In the genomic region with DNA sequence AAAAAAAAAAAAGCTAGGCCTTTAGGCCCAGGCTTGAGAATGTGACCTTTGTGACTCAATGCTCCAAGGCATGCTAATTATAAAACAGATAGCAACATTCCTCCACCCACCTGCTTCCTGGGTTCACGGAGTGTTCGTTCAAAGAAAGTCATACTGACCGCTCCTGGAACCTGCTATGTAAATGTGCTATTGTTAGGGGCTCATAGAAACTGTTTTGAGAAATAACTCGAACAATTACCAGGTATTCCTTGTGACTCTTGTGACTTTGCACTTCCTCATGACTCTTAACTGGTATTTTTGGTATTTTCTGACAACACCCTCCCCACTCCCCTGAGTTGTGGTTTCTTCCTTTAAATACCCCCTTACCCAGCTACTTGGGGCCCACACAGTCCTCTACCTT, we compare ENCODE assay signal across 8 mouse cellular contexts.
DNase-seq lines count a peak whose midpoint lies in the region; ATAC-seq and TF ChIP-seq lines count a peak whose summit lies in the region.
"Not testable (repeated sequence)": the region's sequence is repeated elsewhere in the genome, so short reads cannot be mapped to it uniquely, and the experiment has no call there.

No protein-coding gene starts in this region.

- ATAC-seq in kidney, embryonic 15.5 days (replicated peaks; ENCODE audit: low FRiP score); kidney, postnatal 0 days (replicated peaks; ENCODE audit: low FRiP score, low read depth): not testable (repeated sequence)

- not testable (repeated sequence) for H3K9ac ChIP-seq in kidney, embryonic 15.5 days; kidney, postnatal 0 days (ENCODE audit: low read depth, low read length)

- not testable (repeated sequence) for H3K4me2 ChIP-seq in kidney, embryonic 15.5 days; kidney, postnatal 0 days (ENCODE audit: low read length)

- H3K9me3 ChIP-seq in kidney, embryonic 15.5 days (replicated peaks); kidney, postnatal 0 days (replicated peaks; ENCODE audit: low read length): not testable (repeated sequence)

- not testable (repeated sequence) for H3K27me3 ChIP-seq in kidney, adult 2 months (replicated peaks; ENCODE audit: control insufficient read depth, insufficient read depth, low read length); kidney, embryonic 15.5 days; kidney, postnatal 0 days (ENCODE audit: insufficient read depth, low read length); splenic B cell, adult 2 months (ENCODE audit: control insufficient read depth, insufficient read depth, low read length, poor library complexity, severe bottlenecking)

- not testable (repeated sequence) for H3K27ac ChIP-seq in kidney, adult 2 months (ENCODE audit: insufficient read depth, low read depth, low read length)
- 0 out of 2 replicates have a peak overlapping the region, but pooled peaks have one; percentile 13 for H3K27ac ChIP-seq in kidney, embryonic 15.5 days
- H3K27ac ChIP-seq in kidney, postnatal 0 days: peak overlapping the region; percentile 39; the same call in 1 of the 2 replicates

- DNase-seq in ES-CJ7 (ENCODE audit: low read depth, low spot score) (peak; percentile 9), R1 (ENCODE audit: low read depth, low spot score) (peak; percentile 85), ZHBTc4 (ENCODE audit: low read depth, low spot score) (peak; percentile 55)
- peak; percentile 17 for DNase-seq in kidney, adult 2 months
- peak; percentile 2 for DNase-seq in kidney, adult 9 months
- DNase-seq in kidney, postnatal 0 days (ENCODE audit: low spot score): not testable (repeated sequence)
- DNase-seq in splenic B cell, adult 2 months (ENCODE audit: low read depth, low spot score): peak; percentile 30

- not testable (repeated sequence) for H3K4me3 ChIP-seq in kidney, adult 2 months (ENCODE audit: insufficient read depth, low read depth, low read length); kidney, embryonic 15.5 days (replicated peaks); kidney, postnatal 0 days (replicated peaks; ENCODE audit: low read depth, low read length)

- not testable (repeated sequence) for H3K4me1 ChIP-seq in kidney, adult 2 months (ENCODE audit: control insufficient read depth, insufficient read depth, low read length); kidney, embryonic 15.5 days; kidney, postnatal 0 days (replicated peaks; ENCODE audit: insufficient read depth, low read length)

- not testable (repeated sequence) for TF ChIP-seq POLR2A in kidney, adult 2 months (IDR thresholded peaks at IDR 0.05; ENCODE audit: low read depth, low read length)

- 27% methylated on average over 4 of the region's 4 CpGs for WGBS in kidney, adult 2 months
- WGBS in kidney, embryonic 15.5 days: 66% methylated on average over 4 of the region's 4 CpGs
- WGBS in kidney, postnatal 0 days: 50% methylated on average over 4 of the region's 4 CpGs

- not testable (repeated sequence) for TF ChIP-seq CTCF in kidney, adult 2 months (conservative IDR thresholded peaks at IDR 0.05; ENCODE audit: insufficient read depth, insufficient read length, low read depth, low read length); kidney, postnatal 0 days (IDR thresholded peaks at IDR 0.05; ENCODE audit: low read depth)

- not testable (repeated sequence) for H3K36me3 ChIP-seq in kidney, adult 2 months (ENCODE audit: control insufficient read depth, insufficient read depth, low read length); kidney, embryonic 15.5 days; kidney, postnatal 0 days (ENCODE audit: insufficient read depth, low read length); splenic B cell, adult 2 months (ENCODE audit: control insufficient read depth, insufficient read depth, low read length, poor library complexity, severe bottlenecking)
